Mouse (Mus musculus) ES-Bruce4 (cell line): ENCODE results near the gene Lca5. TPM values are rescaled to one million over a fixed set of nuclear protein-coding genes. Genes with fewer than 3 reads are reported as not detected.

Experiments used
- H3K27ac ChIP-seq: 2 replicates; pipeline ENCODE4 v1.5.1; 2012; ENCODE audit warnings: low read length, inconsistent platforms; ENCODE audit not compliant: insufficient read depth
- H3K27me3 ChIP-seq: 2 replicates; pipeline ENCODE4 v1.6.1; 2012; ENCODE audit warnings: mild to moderate bottlenecking, low read length, inconsistent platforms; ENCODE audit not compliant: control insufficient read depth, poor library complexity, insufficient read depth, severe bottlenecking
- H3K36me3 ChIP-seq: 2 replicates; pipeline ENCODE4 v1.6.1; 2012; ENCODE audit warnings: inconsistent platforms, mild to moderate bottlenecking, low read length, moderate library complexity; ENCODE audit not compliant: control insufficient read depth, poor library complexity, insufficient read depth, severe bottlenecking
- H3K4me1 ChIP-seq: one replicate; pipeline ENCODE4 v1.8.1; 2011; ENCODE audit warnings: low read length; ENCODE audit not compliant: control insufficient read depth, insufficient read depth
- H3K4me3 ChIP-seq: 2 replicates; pipeline ENCODE4 v1.5.1; 2011; ENCODE audit warnings: low read depth, mild to moderate bottlenecking, low read length
- H3K9ac ChIP-seq: 2 replicates; pipeline ENCODE4 v1.6.1; 2012; ENCODE audit warnings: low read depth, mild to moderate bottlenecking, inconsistent platforms; ENCODE audit not compliant: poor library complexity, severe bottlenecking
- H3K9me3 ChIP-seq: replicated peaks from 2 replicates; pipeline ENCODE4 v1.6.1; 2012; ENCODE audit warnings: mild to moderate bottlenecking, low read length, inconsistent platforms; ENCODE audit not compliant: control insufficient read depth, poor library complexity, insufficient read depth, severe bottlenecking
- CTCF ChIP-seq: IDR thresholded peaks from one replicate; pipeline ENCODE4 v1.8.1; 2011; ENCODE audit warnings: low read depth, low read length
- EP300 ChIP-seq: IDR thresholded peaks from 2 replicates; pipeline ENCODE4 v1.6.1; 2011; ENCODE audit warnings: low read depth, low read length; ENCODE audit not compliant: insufficient read depth
- POLR2A ChIP-seq: IDR thresholded peaks from one replicate; pipeline ENCODE4 v1.8.1; 2011; ENCODE audit warnings: low read length; ENCODE audit not compliant: insufficient read depth
- polyA plus RNA-seq: library from polyadenylated mRNA; stranded (reverse); fragments of >200 nt; gene quantifications from 2 replicates; pipeline ENCODE4 v1.2.4, GENCODE M21; 2011; ENCODE audit warnings: low read depth; ENCODE audit not compliant: missing spikeins, insufficient read depth, insufficient read length

Gene Lca5
- polyA plus RNA-seq, 1 experiment, result 15.4 TPM

- no peak overlapping the region for H3K27ac ChIP-seq
- no peaks in the 10 kb centered on the region for H3K9me3 ChIP-seq
- TF ChIP-seq POLR2A (no peak), EP300 (no peak), CTCF (no peak)
Observed at GRCm38 (mm10) chr9:83483419-83483818, 42.5 kb upstream of the Lca5 start.

GRCm38 (mm10) chr9:83482176-83482949 is 41.4 kb upstream of the Lca5 start:
- Histone ChIP-seq H3K9me3 (0 out of 2 replicates have a peak, but pooled peaks cover 3% of the 10 kb centered on the region), H3K4me3 (no peak overlapping the region), H3K36me3 (no peaks in the 10 kb centered on the region), H3K4me1 (no peaks in the 10 kb centered on the region), H3K9ac (no peak overlapping the region), H3K27me3 (no peaks in the 10 kb centered on the region), H3K27ac (no peak overlapping the region)
- TF ChIP-seq EP300 (no peak), POLR2A (no peak), CTCF (no peak)

More at GRCm38 (mm10) chr9:83483419-83483818, 42.5 kb upstream of the Lca5 start:
- Histone ChIP-seq H3K4me1 (no peaks in the 10 kb centered on the region), H3K36me3 (no peaks in the 10 kb centered on the region), H3K9ac (no peak overlapping the region), H3K27me3 (no peaks in the 10 kb centered on the region), H3K4me3 (no peak overlapping the region)

- Histone ChIP-seq H3K27me3 (no peaks in the 10 kb centered on the region), H3K36me3 (no peaks in the 10 kb centered on the region), H3K27ac (no peak overlapping the region), H3K4me3 (no peak overlapping the region), H3K9me3 (no peaks in the 10 kb centered on the region), H3K9ac (no peak overlapping the region), H3K4me1 (no peaks in the 10 kb centered on the region)
- TF ChIP-seq EP300 (no peak), POLR2A (no peak), CTCF (no peak)
Observed at GRCm38 (mm10) chr9:83469871-83470270, 28.9 kb upstream of the Lca5 start.

GRCm38 (mm10) chr9:83447771-83448170 is 6.8 kb upstream of the Lca5 start:
- H3K36me3 ChIP-seq, result no peaks in the 10 kb centered on the region
- H3K27me3 ChIP-seq, result no peaks in the 10 kb centered on the region
- no peak for TF ChIP-seq EP300
- TF ChIP-seq POLR2A, result no peak
- no peak for TF ChIP-seq CTCF
- peak overlapping the region; percentile 86 for H3K4me3 ChIP-seq
- no peak overlapping the region for H3K9ac ChIP-seq
- no peaks in the 10 kb centered on the region for H3K9me3 ChIP-seq
- H3K4me1 ChIP-seq, result no peaks in the 10 kb centered on the region
- no peak overlapping the region for H3K27ac ChIP-seq

- Histone ChIP-seq H3K36me3 (no peaks in the 10 kb centered on the region), H3K4me1 (no peaks in the 10 kb centered on the region), H3K9ac (no peak overlapping the region), H3K27ac (no peak overlapping the region), H3K4me3 (peak overlapping the region; percentile 32), H3K27me3 (no peaks in the 10 kb centered on the region), H3K9me3 (no peaks in the 10 kb centered on the region)
- no peak for TF ChIP-seq EP300
- TF ChIP-seq CTCF, result no peak
- no peak for TF ChIP-seq POLR2A
Observed at GRCm38 (mm10) chr9:83447176-83447575, 6.2 kb upstream of the Lca5 start.

GRCm38 (mm10) chr9:83437621-83438020 is 3.3 kb downstream of the Lca5 start:
- no peak overlapping the region for H3K4me3 ChIP-seq
- no peaks in the 10 kb centered on the region for H3K9me3 ChIP-seq
- H3K4me1 ChIP-seq, result no peaks in the 10 kb centered on the region
- no peaks in the 10 kb centered on the region for H3K27me3 ChIP-seq
- no peak overlapping the region for H3K9ac ChIP-seq
- no peak for TF ChIP-seq EP300
- no peak for TF ChIP-seq CTCF
- no peak for TF ChIP-seq POLR2A
- H3K27ac ChIP-seq, result no peak overlapping the region
- no peaks in the 10 kb centered on the region for H3K36me3 ChIP-seq
